Mouse (Mus musculus): Measurements from ENCODE around the gene Zfp62. TPM values are rescaled to one million over a fixed set of nuclear protein-coding genes. Genes with fewer than 3 reads are reported as not detected.
A peak's percentile ranks its signal among the peaks of the same experiment; 100 is the strongest.
"Not testable (repeated sequence)": the region's sequence is repeated elsewhere in the genome, so short reads cannot be mapped to it uniquely, and the experiment has no call there.

Zfp62 gene
- 33.8 and 36.9 TPM in 2 replicates for polyA plus RNA-seq (2015; fragmentation: Nextera tagmentation; extraction: Ambion mirVana)

DNA sequence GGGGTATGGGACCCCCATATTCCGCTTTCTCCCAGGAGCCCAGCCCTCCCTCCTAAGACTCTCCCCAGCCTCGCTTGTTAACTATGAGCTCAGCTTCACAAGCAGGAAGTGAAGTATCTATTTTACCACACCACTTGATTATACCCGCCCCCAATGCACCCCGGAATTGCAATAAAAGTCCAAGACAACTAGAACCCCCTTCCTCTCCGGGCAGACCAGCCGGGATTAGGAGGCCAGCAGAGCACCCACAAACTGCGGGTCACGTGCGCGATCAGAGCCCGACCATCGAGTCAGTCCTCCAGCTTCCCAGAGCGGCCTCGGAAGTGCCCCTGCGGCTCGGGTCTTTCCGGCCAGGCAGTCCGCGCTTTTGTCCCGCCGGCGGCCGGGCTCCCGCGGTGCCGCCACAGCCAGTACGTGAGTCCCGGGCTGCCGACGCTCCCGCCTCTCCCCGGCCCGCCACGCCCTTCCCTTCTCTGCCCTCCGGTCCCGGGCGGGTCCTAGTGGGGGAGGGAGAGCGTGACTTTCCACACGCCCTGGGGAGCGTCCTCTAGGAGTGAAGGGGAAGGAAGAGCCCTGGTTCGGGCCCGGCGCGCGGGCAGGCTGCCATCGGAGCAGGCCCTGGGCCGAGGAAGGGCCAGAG is at the start of gene Zfp62:
Gene Zfp62 (plus strand): TSS at position 164 of the 640 bp plus-strand sequence.
- peaks cover 9% of the 10 kb centered on the region for H3K36me3 ChIP-seq
- H3K4me3 ChIP-seq, result peak within 1 kb of the TSS; percentile 84
- peak within 1 kb of the TSS; percentile 99 for H3K27ac ChIP-seq
- peak within 1 kb of the TSS; percentile 95 for H3K9ac ChIP-seq
- H3K27me3 ChIP-seq, result no peaks in the 10 kb centered on the region
- peaks cover 11% of the 10 kb centered on the region for H3K4me1 ChIP-seq
- WGBS, result under 1% methylated on average over 47 of the region's 47 CpGs
- ATAC-seq (ENCODE audit: insufficient number of reproducible peaks, low FRiP score, low TSS enrichment, low read depth), result peak; percentile 90
- no peaks in the 10 kb centered on the region for H3K9me3 ChIP-seq
- peak within 1 kb of the TSS; percentile 69 for H3K4me2 ChIP-seq

- 89% methylated on average over 1 of the region's 1 CpGs for WGBS
- Histone ChIP-seq H3K27me3 (no peaks in the 10 kb centered on the region), H3K36me3 (no peaks in the 10 kb centered on the region), H3K27ac (no peak within 1 kb of the TSS), H3K4me3 (no peak within 1 kb of the TSS), H3K4me1 (no peaks in the 10 kb centered on the region), H3K4me2 (no peak within 1 kb of the TSS), H3K9me3 (no peaks in the 10 kb centered on the region), H3K9ac (no peak within 1 kb of the TSS)
- no peak for ATAC-seq (ENCODE audit: insufficient number of reproducible peaks, low FRiP score, low TSS enrichment, low read depth)
Measured at GRCm38 (mm10) chr11:49154077-49154476, 49.0 kb upstream of the Zfp62 start, which contains the start of gene Olfr1394. Olfr1394 (plus strand) TSS chr11:49154377.

DNA sequence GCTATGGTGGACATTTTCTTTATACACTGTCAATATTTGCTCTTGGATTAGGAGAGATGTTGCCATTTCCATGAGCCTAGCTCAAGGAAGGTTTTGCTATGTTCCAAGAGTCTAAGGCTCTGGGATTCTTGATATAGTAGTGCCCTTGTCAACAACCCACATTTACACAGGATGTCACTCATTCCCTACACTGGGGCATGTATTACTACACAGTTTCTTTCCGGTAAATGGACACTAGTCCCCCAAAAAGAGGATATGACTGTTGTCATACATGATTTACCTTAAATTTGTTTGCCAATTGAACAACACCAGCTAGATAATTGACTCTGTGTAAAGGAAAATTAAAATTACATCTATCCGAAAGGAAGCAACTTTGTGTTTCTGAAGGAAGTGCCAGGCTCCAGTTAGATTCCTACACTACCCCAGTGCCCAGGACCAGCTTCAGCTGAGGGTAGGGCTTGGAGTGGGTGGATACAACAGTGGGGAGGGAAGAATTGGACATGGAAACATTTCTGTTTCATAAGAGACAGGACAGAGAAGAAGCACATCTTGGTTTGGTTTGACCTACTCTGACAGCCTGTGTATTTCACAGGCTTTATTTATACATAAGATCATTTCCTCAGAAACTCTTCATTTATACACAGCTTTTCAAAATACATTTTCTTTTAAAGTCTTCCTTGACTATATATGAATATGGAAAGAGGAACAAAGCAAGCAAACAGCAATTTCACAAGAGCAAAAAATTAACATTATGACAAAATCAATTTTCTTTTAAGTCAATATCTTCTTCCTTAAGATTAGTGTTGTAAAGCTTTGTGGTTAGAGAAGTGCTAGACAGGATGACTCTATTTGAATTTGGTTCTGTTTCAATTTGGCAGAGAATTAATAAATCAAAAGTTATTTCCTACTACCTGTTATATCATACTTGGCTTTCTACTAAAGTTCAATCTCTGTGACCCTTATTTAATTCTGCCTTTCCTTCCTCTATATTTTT is 46.0 kb upstream of the Zfp62 start:
- H3K9me3 ChIP-seq, result no peaks in the 10 kb centered on the region
- no peak overlapping the region for H3K4me3 ChIP-seq
- H3K27me3 ChIP-seq, result no peaks in the 10 kb centered on the region
- H3K4me1 ChIP-seq, result no peaks in the 10 kb centered on the region
- H3K9ac ChIP-seq, result no peak overlapping the region
- H3K27ac ChIP-seq, result no peak overlapping the region
- no peak for ATAC-seq (ENCODE audit: insufficient number of reproducible peaks, low FRiP score, low TSS enrichment, low read depth)
- H3K4me2 ChIP-seq, result no peak overlapping the region
- 88% methylated on average over 2 of the region's 2 CpGs for WGBS
- H3K36me3 ChIP-seq, result no peaks in the 10 kb centered on the region

DNA sequence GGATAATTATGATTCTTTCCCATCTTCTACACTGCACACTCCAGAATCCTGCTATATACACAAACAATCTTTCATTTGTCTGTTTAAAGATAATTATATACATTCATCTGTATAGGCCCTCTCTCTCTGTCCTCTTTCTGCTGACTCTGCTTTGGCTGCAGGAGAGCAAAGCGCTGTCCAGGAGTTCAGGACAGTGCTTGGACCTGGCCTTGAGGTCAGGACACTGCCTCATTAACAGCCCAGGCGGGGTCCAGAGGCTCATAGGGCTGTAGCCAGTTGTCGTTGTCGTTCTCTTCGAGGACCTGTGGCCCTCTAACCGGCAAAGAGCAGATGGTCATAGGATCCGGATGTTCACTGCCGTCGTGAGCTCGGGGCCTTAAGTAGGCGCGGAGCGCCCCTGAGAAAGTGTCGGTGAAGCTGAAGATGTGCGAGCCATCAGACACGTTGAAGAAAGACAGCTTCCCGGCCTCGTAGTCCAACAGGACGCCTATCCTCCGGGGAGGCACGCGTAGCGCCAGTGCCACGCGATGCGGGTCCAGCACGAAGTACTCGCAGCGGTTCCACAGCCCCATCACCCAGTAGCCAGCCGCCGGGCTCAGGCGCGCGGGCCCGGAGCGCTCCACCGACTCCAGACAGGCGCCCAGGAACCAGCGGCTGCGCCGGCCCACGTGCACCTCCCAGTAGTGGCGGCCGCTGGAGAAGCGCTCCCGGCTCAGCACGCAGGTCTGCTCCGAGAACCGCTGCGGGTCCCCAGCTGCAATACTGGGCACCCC is 34.1 kb upstream of the Zfp62 start:
- 6% methylated on average over 50 of the region's 50 CpGs for WGBS
- Histone ChIP-seq H3K9ac (no peak overlapping the region), H3K27ac (no peak overlapping the region), H3K27me3 (peaks cover 31% of the 10 kb centered on the region), H3K4me1 (peaks cover 6% of the 10 kb centered on the region), H3K36me3 (no peaks in the 10 kb centered on the region), H3K4me2 (peak overlapping the region; percentile 49), H3K9me3 (no peaks in the 10 kb centered on the region), H3K4me3 (peak overlapping the region; percentile 28)
- ATAC-seq (ENCODE audit: insufficient number of reproducible peaks, low FRiP score, low TSS enrichment, low read depth), result no peak

- H3K9me3 ChIP-seq, result no peaks in the 10 kb centered on the region
- peaks cover 31% of the 10 kb centered on the region for H3K27me3 ChIP-seq
- no peak overlapping the region for H3K27ac ChIP-seq
- no peak overlapping the region for H3K9ac ChIP-seq
- no peaks in the 10 kb centered on the region for H3K36me3 ChIP-seq
- WGBS, result 90% methylated on average over 4 of the region's 4 CpGs
- no peak overlapping the region for H3K4me2 ChIP-seq
- ATAC-seq (ENCODE audit: insufficient number of reproducible peaks, low FRiP score, low TSS enrichment, low read depth), result no peak
- no peak overlapping the region for H3K4me3 ChIP-seq
- peaks cover 6% of the 10 kb centered on the region for H3K4me1 ChIP-seq
Measured at GRCm38 (mm10) chr11:49170576-49170975, 32.5 kb upstream of the Zfp62 start.

DNA sequence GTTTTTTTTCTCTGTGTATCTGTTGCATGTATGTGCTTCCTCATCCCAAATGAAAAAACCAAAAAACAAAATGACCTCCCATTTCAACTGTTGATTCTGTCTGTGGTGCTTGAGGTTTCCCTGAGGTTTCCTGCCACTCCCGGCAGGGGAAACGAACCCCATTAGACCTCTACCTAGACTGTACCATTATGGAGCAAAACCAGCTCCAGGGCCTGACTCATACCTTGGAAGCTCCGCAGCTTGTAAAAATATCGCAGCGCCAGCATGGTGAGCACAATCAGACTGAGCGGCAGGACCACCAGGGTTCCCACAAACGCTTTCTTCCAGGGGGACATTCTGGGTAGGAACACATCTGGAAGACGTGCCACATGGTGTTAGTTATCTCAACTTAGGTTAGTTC is 27.7 kb upstream of the Zfp62 start:
- 72% methylated on average over 8 of the region's 8 CpGs for WGBS
- Histone ChIP-seq H3K9me3 (no peaks in the 10 kb centered on the region), H3K27ac (no peak overlapping the region), H3K9ac (no peak overlapping the region), H3K4me2 (no peak overlapping the region), H3K36me3 (no peaks in the 10 kb centered on the region), H3K4me3 (no peak overlapping the region), H3K27me3 (peaks cover 7% of the 10 kb centered on the region), H3K4me1 (no peaks in the 10 kb centered on the region)
- no peak for ATAC-seq (ENCODE audit: insufficient number of reproducible peaks, low FRiP score, low TSS enrichment, low read depth)

- H3K4me3 ChIP-seq; H3K36me3 ChIP-seq; H3K4me1 ChIP-seq; H3K9me3 ChIP-seq; H3K4me2 ChIP-seq; H3K27ac ChIP-seq; ATAC-seq (ENCODE audit: insufficient number of reproducible peaks, low FRiP score, low TSS enrichment, low read depth); H3K27me3 ChIP-seq; H3K9ac ChIP-seq: not testable (repeated sequence)
- WGBS, result 55% methylated on average over 4 of the region's 4 CpGs
Measured at GRCm38 (mm10) chr11:49176047-49176779, 26.9 kb upstream of the Zfp62 start.

DNA sequence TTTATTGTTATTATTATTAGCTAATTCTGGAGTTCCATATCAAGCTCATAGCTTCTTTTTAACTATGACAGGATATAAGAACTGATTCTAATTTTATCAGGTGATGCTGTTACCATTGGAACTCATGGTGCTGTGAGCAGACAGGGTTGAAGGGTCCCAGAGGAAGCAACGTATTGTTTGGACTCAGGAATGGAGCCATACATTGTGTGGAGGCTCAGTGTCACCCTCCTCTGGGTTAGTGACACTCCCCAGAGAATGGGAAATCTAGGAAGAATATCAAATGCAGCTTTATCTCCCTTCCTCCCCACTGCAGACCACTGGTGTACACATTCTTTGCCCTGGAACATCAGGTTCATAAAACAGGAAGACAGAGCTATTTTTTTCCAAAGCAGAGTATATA is 19.9 kb upstream of the Zfp62 start:
- 60% methylated on average over 1 of the region's 1 CpGs for WGBS
- no peak for ATAC-seq (ENCODE audit: insufficient number of reproducible peaks, low FRiP score, low TSS enrichment, low read depth)
- no peak overlapping the region for H3K9ac ChIP-seq
- H3K9me3 ChIP-seq, result no peaks in the 10 kb centered on the region
- H3K4me1 ChIP-seq, result no peaks in the 10 kb centered on the region
- no peak overlapping the region for H3K4me3 ChIP-seq
- H3K36me3 ChIP-seq, result no peaks in the 10 kb centered on the region
- no peak overlapping the region for H3K4me2 ChIP-seq
- no peaks in the 10 kb centered on the region for H3K27me3 ChIP-seq
- H3K27ac ChIP-seq, result no peak overlapping the region

DNA sequence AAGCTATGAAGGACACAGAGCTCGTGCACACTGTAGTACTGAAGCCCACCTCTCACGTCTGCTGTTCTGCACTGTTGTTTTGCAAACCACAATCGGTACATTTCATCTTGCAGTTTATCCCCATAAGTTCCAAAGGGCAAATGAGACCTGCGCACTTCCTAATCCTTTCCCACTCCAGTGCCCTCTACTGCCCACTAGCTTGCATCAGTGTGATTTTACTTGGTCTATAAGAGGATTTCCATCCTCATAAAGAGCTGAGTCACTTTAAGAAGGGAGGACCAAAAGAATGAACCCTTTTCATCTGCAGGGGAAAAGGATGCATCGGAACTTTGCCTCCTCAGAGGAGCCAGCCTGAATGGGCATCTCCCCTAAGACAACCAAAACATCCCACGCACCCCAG is 16.6 kb upstream of the Zfp62 start:
- WGBS, result 74% methylated on average over 6 of the region's 6 CpGs
- Histone ChIP-seq H3K9me3 (no peaks in the 10 kb centered on the region), H3K9ac (no peak overlapping the region), H3K27me3 (no peaks in the 10 kb centered on the region), H3K27ac (no peak overlapping the region), H3K4me1 (no peaks in the 10 kb centered on the region), H3K36me3 (no peaks in the 10 kb centered on the region), H3K4me2 (no peak overlapping the region), H3K4me3 (no peak overlapping the region)
- no peak for ATAC-seq (ENCODE audit: insufficient number of reproducible peaks, low FRiP score, low TSS enrichment, low read depth)

- 80% methylated on average over 8 of the region's 8 CpGs for WGBS
- no peak within 1 kb of the TSS for H3K9ac ChIP-seq
Measured at GRCm38 (mm10) chr11:49186955-49187488, 16.1 kb upstream of the Zfp62 start, which contains the start of gene Btnl9. Btnl9 (minus strand) TSS chr11:49187159.

GRCm38 (mm10) chr11:49187701-49188100 is 15.4 kb upstream of the Zfp62 start:
- Histone ChIP-seq H3K9ac (no peak overlapping the region), H3K4me2 (no peak overlapping the region), H3K36me3 (no peaks in the 10 kb centered on the region), H3K27me3 (no peaks in the 10 kb centered on the region), H3K4me1 (no peaks in the 10 kb centered on the region), H3K27ac (no peak overlapping the region), H3K9me3 (no peaks in the 10 kb centered on the region), H3K4me3 (no peak overlapping the region)
- no peak for ATAC-seq (ENCODE audit: insufficient number of reproducible peaks, low FRiP score, low TSS enrichment, low read depth)
- 80% methylated on average over 10 of the region's 10 CpGs for WGBS

More at GRCm38 (mm10) chr11:49186955-49187488, 16.1 kb upstream of the Zfp62 start, which contains the start of gene Btnl9:
- Histone ChIP-seq H3K4me3 (no peak within 1 kb of the TSS), H3K9me3 (no peaks in the 10 kb centered on the region), H3K36me3 (no peaks in the 10 kb centered on the region), H3K4me2 (no peak within 1 kb of the TSS), H3K27ac (no peak within 1 kb of the TSS), H3K4me1 (no peaks in the 10 kb centered on the region), H3K27me3 (no peaks in the 10 kb centered on the region)
- ATAC-seq (ENCODE audit: insufficient number of reproducible peaks, low FRiP score, low TSS enrichment, low read depth), result no peak

All from limb, embryonic 15.5 days (tissue).